Mouse (Mus musculus) MEL (cell line): ENCODE results near the gene Bcl2l14. TPM values are rescaled to one million over a fixed set of nuclear protein-coding genes. Genes with fewer than 3 reads are reported as not detected.

ENCODE experiments used
- DNase-seq: peaks from one replicate; pipeline ENCODE4 v3.0.0; 2011; ENCODE audit warnings: low read depth, low spot score
- H3K27ac ChIP-seq: 2 replicates; pipeline ENCODE4 v1.5.1; 2012; ENCODE audit warnings: low read depth, mild to moderate bottlenecking, control low read depth, low read length, moderate library complexity; ENCODE audit not compliant: control insufficient read depth
- H3K27me3 ChIP-seq, 2 experiments: fragments of 150-350 bp in 1 of 2; sonication (generic) in 1 of 2; 2 replicates each; pipeline ENCODE4 v1.6.1; 2012; ENCODE audit warnings: low read length in 2 of 2, mild to moderate bottlenecking in 2 of 2, improper control_type of control experiment in 1 of 2, moderate library complexity in 1 of 2; ENCODE audit not compliant: insufficient read depth in 2 of 2, control insufficient read depth in 1 of 2
- H3K36me3 ChIP-seq, 2 experiments: 2 replicates each; pipeline ENCODE4 v1.6.1; 2012 to 2014; ENCODE audit warnings: low read length in 2 of 2, improper control_type of control experiment in 1 of 2, inconsistent platforms in 1 of 2, mild to moderate bottlenecking in 1 of 2; ENCODE audit not compliant: insufficient read depth in 2 of 2, control insufficient read depth in 1 of 2
- H3K4me1 ChIP-seq, 2 experiments: fragments of 150-350 bp in 1 of 2; sonication (generic) in 1 of 2; 2 replicates each; pipeline ENCODE4 v1.6.1; 2012; ENCODE audit warnings: low read length in 2 of 2, improper control_type of control experiment in 1 of 2, mild to moderate bottlenecking in 1 of 2; ENCODE audit not compliant: insufficient read depth in 2 of 2, control insufficient read depth in 1 of 2
- H3K4me3 ChIP-seq, 2 experiments: fragments of 150-350 bp in 1 of 2; sonication (generic) in 1 of 2; 2 replicates each; pipeline ENCODE4 v1.5.1; 2012; ENCODE audit warnings: low read depth in 2 of 2, low read length in 2 of 2, mild to moderate bottlenecking in 2 of 2, moderate library complexity in 2 of 2, control low read depth in 1 of 2, improper control_type of control experiment in 1 of 2; ENCODE audit not compliant: control insufficient read depth in 1 of 2, insufficient read depth in 1 of 2
- H3K79me2 ChIP-seq: 2 replicates; pipeline ENCODE4 v1.6.1; 2012; ENCODE audit warnings: mild to moderate bottlenecking, low read length, moderate library complexity; ENCODE audit not compliant: control insufficient read depth, poor library complexity, insufficient read depth
- H3K9ac ChIP-seq: 2 replicates; pipeline ENCODE4 v1.6.1; 2012; ENCODE audit warnings: low read depth, mild to moderate bottlenecking, control low read depth, low read length, moderate library complexity; ENCODE audit not compliant: control insufficient read depth, poor library complexity, severe bottlenecking
- H3K9me3 ChIP-seq: fragments of 150-350 bp; sonication (generic); replicated peaks from 2 replicates; pipeline ENCODE4 v1.6.1; 2012; ENCODE audit warnings: mild to moderate bottlenecking, low read length, improper control_type of control experiment, moderate library complexity; ENCODE audit not compliant: insufficient read depth
- CHD1 ChIP-seq: IDR thresholded peaks from 2 replicates; pipeline ENCODE4 v1.6.1; 2012; ENCODE audit warnings: low read depth, mild to moderate bottlenecking, inconsistent platforms, low read length, improper control_type of control experiment
- CHD2 ChIP-seq: IDR thresholded peaks from 2 replicates; pipeline ENCODE4 v1.6.1; 2011; ENCODE audit warnings: low read length, improper control_type of control experiment
- E2F4 ChIP-seq: IDR thresholded peaks from 2 replicates; pipeline ENCODE4 v1.6.1; 2011; ENCODE audit warnings: low read depth, low read length, improper control_type of control experiment, borderline replicate concordance
- EP300 ChIP-seq, 2 experiments: IDR thresholded peaks; 2 replicates each; pipeline ENCODE4 v1.6.1; 2011; ENCODE audit warnings: improper control_type of control experiment in 2 of 2, low read length in 2 of 2, low read depth in 1 of 2, mild to moderate bottlenecking in 1 of 2
- ETS1 ChIP-seq: IDR thresholded peaks from 2 replicates; pipeline ENCODE4 v1.6.1; 2012; ENCODE audit warnings: low read depth, mild to moderate bottlenecking, inconsistent platforms, low read length, improper control_type of control experiment, moderate library complexity
- GATA1 ChIP-seq: IDR thresholded peaks from 2 replicates; pipeline ENCODE4 v1.6.1; 2011; ENCODE audit warnings: low read depth, low read length, improper control_type of control experiment
- HCFC1 ChIP-seq: IDR thresholded peaks from 2 replicates; pipeline ENCODE4 v1.6.1; 2012; ENCODE audit warnings: low read depth, mild to moderate bottlenecking, inconsistent platforms, low read length, improper control_type of control experiment, moderate library complexity
- JUND ChIP-seq: IDR thresholded peaks from 2 replicates; pipeline ENCODE4 v1.6.1; 2011; ENCODE audit warnings: low read depth, mild to moderate bottlenecking, improper control_type of control experiment, low read length
- KAT2A ChIP-seq: conservative IDR thresholded peaks from 2 replicates; pipeline ENCODE4 v1.6.1; 2012; ENCODE audit warnings: low read depth, low read length, improper control_type of control experiment, inconsistent platforms
- MAX ChIP-seq: IDR thresholded peaks from 2 replicates; pipeline ENCODE4 v1.6.1; 2011; ENCODE audit warnings: low read length, improper control_type of control experiment
- MAZ ChIP-seq: IDR thresholded peaks from 2 replicates; pipeline ENCODE4 v1.6.1; 2012; ENCODE audit warnings: low read depth, mild to moderate bottlenecking, inconsistent platforms, low read length, improper control_type of control experiment
- MEF2A ChIP-seq: IDR thresholded peaks from 2 replicates; pipeline ENCODE4 v1.6.1; 2014; ENCODE audit warnings: low read depth, mild to moderate bottlenecking, inconsistent platforms, low read length, improper control_type of control experiment; ENCODE audit not compliant: poor library complexity, insufficient replicate concordance, severe bottlenecking; ENCODE audit errors: extremely low read depth
- MYB ChIP-seq: IDR thresholded peaks from 2 replicates; pipeline ENCODE4 v1.6.1; 2011; ENCODE audit warnings: mild to moderate bottlenecking, low read depth, low read length, improper control_type of control experiment
- MYC ChIP-seq: IDR thresholded peaks from 2 replicates; pipeline ENCODE4 v1.6.1; 2011; ENCODE audit warnings: low read depth, mild to moderate bottlenecking, low read length, improper control_type of control experiment, moderate library complexity
- NRF1 ChIP-seq: IDR thresholded peaks from 2 replicates; pipeline ENCODE4 v1.6.1; 2014; ENCODE audit warnings: low read depth, mild to moderate bottlenecking, inconsistent platforms, low read length, improper control_type of control experiment, moderate library complexity; ENCODE audit not compliant: poor library complexity, insufficient read depth, severe bottlenecking
- POLR2A ChIP-seq, 2 experiments: IDR thresholded peaks; 2 replicates each; pipeline ENCODE4 v1.6.1; 2011 to 2012; ENCODE audit warnings: low read length in 2 of 2, mild to moderate bottlenecking in 2 of 2, control low read depth in 1 of 2, improper control_type of control experiment in 1 of 2, low read depth in 1 of 2, moderate library complexity in 1 of 2; ENCODE audit not compliant: control insufficient read depth in 1 of 2, insufficient read depth in 1 of 2, poor library complexity in 1 of 2
- POLR2AphosphoS2 ChIP-seq: IDR thresholded peaks from 2 replicates; pipeline ENCODE4 v1.6.1; 2011; ENCODE audit warnings: low read length, improper control_type of control experiment
- RAD21 ChIP-seq: IDR thresholded peaks from 2 replicates; pipeline ENCODE4 v1.6.1; 2011; ENCODE audit warnings: mild to moderate bottlenecking, low read depth, low read length, improper control_type of control experiment
- SMC3 ChIP-seq: IDR thresholded peaks from 2 replicates; pipeline ENCODE4 v1.6.1; 2011; ENCODE audit warnings: low read depth, low read length, improper control_type of control experiment
- TAL1 ChIP-seq: IDR thresholded peaks from 2 replicates; pipeline ENCODE4 v1.6.1; 2012; ENCODE audit warnings: mild to moderate bottlenecking, inconsistent platforms, low read length, moderate library complexity, mixed read lengths
- TBP ChIP-seq: IDR thresholded peaks from 2 replicates; pipeline ENCODE4 v1.8.0; 2011; ENCODE audit warnings: low read depth, low read length, improper control_type of control experiment
- TCF12 ChIP-seq: IDR thresholded peaks from 2 replicates; pipeline ENCODE4 v1.6.1; 2014; ENCODE audit warnings: low read depth, mild to moderate bottlenecking, inconsistent platforms, low read length, improper control_type of control experiment, moderate library complexity
- UBTF ChIP-seq: IDR thresholded peaks from 2 replicates; pipeline ENCODE4 v1.6.1; 2012; ENCODE audit warnings: low read depth, mild to moderate bottlenecking, inconsistent platforms, low read length, improper control_type of control experiment, moderate library complexity, borderline replicate concordance; ENCODE audit not compliant: insufficient read depth
- USF1 ChIP-seq: IDR thresholded peaks from 2 replicates; pipeline ENCODE4 v1.6.1; 2014; ENCODE audit warnings: low read depth, mild to moderate bottlenecking, inconsistent platforms, low read length, improper control_type of control experiment, moderate library complexity
- USF2 ChIP-seq, 2 experiments: IDR thresholded peaks; 2 replicates each; pipeline ENCODE4 v1.6.1; 2011 to 2012; ENCODE audit warnings: improper control_type of control experiment in 2 of 2, low read length in 2 of 2, borderline replicate concordance in 1 of 2, inconsistent platforms in 1 of 2, low read depth in 1 of 2, mild to moderate bottlenecking in 1 of 2; ENCODE audit not compliant: insufficient read depth in 1 of 2
- ZC3H11A ChIP-seq: IDR thresholded peaks from 2 replicates; pipeline ENCODE4 v1.6.1; 2012; ENCODE audit warnings: low read depth, mild to moderate bottlenecking, inconsistent platforms, low read length, improper control_type of control experiment
- ZKSCAN1 ChIP-seq: IDR thresholded peaks from 2 replicates; pipeline ENCODE4 v1.6.1; 2012; ENCODE audit warnings: low read depth, mild to moderate bottlenecking, inconsistent platforms, low read length, improper control_type of control experiment, moderate library complexity
- ZMIZ1 ChIP-seq: IDR thresholded peaks from 2 replicates; pipeline ENCODE4 v1.6.1; 2012; ENCODE audit warnings: low read depth, mild to moderate bottlenecking, inconsistent platforms, low read length, improper control_type of control experiment, moderate library complexity
- polyA plus RNA-seq, 2 experiments: library from polyadenylated mRNA; stranded (reverse) in 1 of 2; unstranded in 1 of 2; fragments of >175 nt in 1 of 2; fragments of >200 nt in 1 of 2; gene quantifications; 2 replicates each; pipeline versions ENCODE4 v1.2.1 to v1.2.4; 2012; ENCODE audit warnings: low replicate concordance in 2 of 2, low read depth in 1 of 2; ENCODE audit not compliant: insufficient read length in 2 of 2, insufficient read depth in 1 of 2, missing spikeins in 1 of 2
- total RNA-seq: library from RNA; depleted of rRNA; stranded (reverse); fragments of 300-350 nt; gene quantifications from 2 replicates; pipeline ENCODE4 v1.2.3, GENCODE M21; 2012

The Bcl2l14 gene
- total and polyA plus RNA-seq, 3 experiments: 0.65 to 1.4 TPM; not detected in 1

- Histone ChIP-seq H3K79me2 (no peaks in the 10 kb centered on the region), H3K4me1 (peaks cover 0 to 42% of the 10 kb centered on the region in 2 experiments), H3K9me3 (no peaks in the 10 kb centered on the region), H3K4me3 (no peak overlapping the region), H3K9ac (no peak overlapping the region), H3K36me3 (peaks cover 0 to 14% of the 10 kb centered on the region in 2 experiments; a peak in 2 of 4 replicates), H3K27me3 (no peaks in the 10 kb centered on the region), H3K27ac (peak overlapping the region; percentile 86)
- TF ChIP-seq CHD1 (no peak), RAD21 (peak; percentile 0; the same call in 1 of the 2 replicates)
- DNase-seq: peak; percentile 23
Observed at GRCm38 (mm10) chr6:134365952-134366351, 30.2 kb upstream of the Bcl2l14 start.

- Histone ChIP-seq H3K27me3 (no peaks in the 10 kb centered on the region), H3K36me3 (peaks cover 0 to 14% of the 10 kb centered on the region in 2 experiments; a peak in 2 of 4 replicates), H3K9ac (peak overlapping the region; percentile 44), H3K4me3 (peak overlapping the region; percentile 17 to 51; a peak in 3 of 4 replicates), H3K27ac (peak overlapping the region; percentile 86), H3K9me3 (no peaks in the 10 kb centered on the region), H3K79me2 (no peaks in the 10 kb centered on the region), H3K4me1 (peaks cover 0 to 43% of the 10 kb centered on the region in 2 experiments)
- peak; percentile 87 for DNase-seq
- no peak for TF ChIP-seq CHD2
- 0 out of 2 replicates have a peak, but pooled peaks have one; percentile 5 for TF ChIP-seq ZC3H11A
- TF ChIP-seq POLR2AphosphoS2: no peak
- no peak for TF ChIP-seq JUND
- no peak for TF ChIP-seq KAT2A
- TF ChIP-seq MAX: peak; percentile 73
- TF ChIP-seq ETS1: peak; percentile 42; the same call in 1 of the 2 replicates
- TF ChIP-seq MAZ: 0 out of 2 replicates have a peak, but pooled peaks have one; percentile 55
- TF ChIP-seq GATA1: peak; percentile 61
- no peak for TF ChIP-seq UBTF
- no peak for TF ChIP-seq CHD1
- TF ChIP-seq TAL1: peak; percentile 31
- TF ChIP-seq TBP: peak; percentile 54; the same call in 1 of the 2 replicates
- 0 out of 2 replicates have a peak, but pooled peaks have one; percentile 59 for TF ChIP-seq MYC
- TF ChIP-seq E2F4: no peak
- no peak for TF ChIP-seq ZKSCAN1
- TF ChIP-seq MEF2A: no peak
- TF ChIP-seq POLR2A (IDR thresholded peaks at IDR 0.05; ENCODE audit: control insufficient read depth in 1 of 2, insufficient read depth in 1 of 2, low read depth in 1 of 2, low read length in 2 of 2, poor library complexity in 1 of 2): peak in 1 of 2 experiments; percentile 56; a peak in 2 of 4 replicates
- TF ChIP-seq USF2 (IDR thresholded peaks at IDR 0.05; ENCODE audit: borderline replicate concordance in 1 of 2, insufficient read depth in 1 of 2, low read depth in 1 of 2, low read length in 2 of 2): no peak
- no peak for TF ChIP-seq ZMIZ1
- no peak for TF ChIP-seq NRF1
- TF ChIP-seq USF1: no peak
- peak; percentile 67 to 72 for TF ChIP-seq EP300 (IDR thresholded peaks at IDR 0.05; ENCODE audit: low read depth in 1 of 2, low read length in 2 of 2)
- TF ChIP-seq TCF12: no peak
- TF ChIP-seq HCFC1: peak; percentile 43; the same call in 1 of the 2 replicates
- no peak for TF ChIP-seq RAD21
- TF ChIP-seq SMC3: no peak
- peak; percentile 84 for TF ChIP-seq MYB
Observed at GRCm38 (mm10) chr6:134366366-134367351, 29.5 kb upstream of the Bcl2l14 start.
